Mouse (Mus musculus) cerebellum, adult 2 months (tissue): ENCODE data around the gene Olfr507.
"Not testable (repeated sequence)": the region's sequence is repeated elsewhere in the genome, so short reads cannot be mapped to it uniquely, and the experiment has no call there.

Source experiments
- CTCF ChIP-seq: fragments of 200-500 bp; IDR thresholded peaks from 2 replicates; pipeline ENCODE4 v1.5.1; 2011; ENCODE audit warnings: low read depth, mild to moderate bottlenecking, control low read depth, low read length, moderate library complexity, borderline replicate concordance; ENCODE audit not compliant: insufficient read depth
- POLR2A ChIP-seq: fragments of 200-500 bp; IDR thresholded peaks from 2 replicates; pipeline ENCODE4 v1.6.1; 2011; ENCODE audit warnings: low read length, control low read depth, borderline replicate concordance; ENCODE audit not compliant: insufficient read depth

DNA sequence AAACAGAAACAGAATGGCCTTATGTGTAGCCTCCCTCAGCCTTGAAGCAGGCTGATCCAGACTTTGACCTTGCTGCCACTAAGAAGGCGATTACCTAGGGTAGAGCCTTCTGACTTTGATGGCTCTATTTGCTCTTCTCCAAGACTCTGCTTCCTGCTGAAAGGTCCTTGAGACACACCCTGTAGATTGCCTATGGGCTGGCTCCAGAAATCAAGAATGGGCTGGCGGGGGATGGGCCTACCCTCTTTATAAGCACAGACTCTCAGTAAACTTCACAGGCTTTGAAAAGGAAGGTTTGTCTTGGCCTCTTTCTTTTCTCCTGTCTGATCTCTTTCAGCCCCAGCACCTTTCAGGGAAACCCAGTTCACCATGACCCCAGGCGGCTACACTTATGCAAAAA, 4.8 kb upstream of the Olfr507 start:
- TF ChIP-seq CTCF, POLR2A: not testable (repeated sequence)
